In genomic region chr8:13253413-13253812, GRCm38 (mm10) we compare ENCODE assay signal across 17 mouse cellular contexts. TPM values are rescaled to one million over a fixed set of nuclear protein-coding genes. Genes with fewer than 3 reads are reported as not detected.
DNase-seq lines count a peak whose midpoint lies in the region; ATAC-seq lines count a peak whose summit lies in the region.
"Had no signal": no experiment of that assay in that cellular context is flagged by ENCODE, and none has a peak within 500 bp of the region (broad histone marks: within the 10 kb centered on the region; RNA-seq: fewer than 3 reads in every experiment).

No protein-coding gene starts in this region.

- peak overlapping the region; percentile 87 for H3K9ac ChIP-seq in heart, embryonic 13.5 days
- H3K9ac ChIP-seq in embryonic facial prominence, embryonic 14.5 days (ENCODE audit: low read depth, low read length): no peak overlapping the region; the same call in 1 of the 2 replicates
- H3K9ac ChIP-seq in kidney, embryonic 16.5 days (replicated peaks; ENCODE audit: low read length): no peak overlapping the region
- H3K9ac ChIP-seq: forebrain, embryonic 13.5 days; hindbrain, embryonic 14.5 days; liver, embryonic 15.5 days; lung, embryonic 15.5 days; neural tube, embryonic 12.5 days; stomach, embryonic 15.5 days had no signal

- peak; percentile 27 to 43 for DNase-seq in gastrocnemius, adult 8-10 months (ENCODE audit: low spot score in 2 of 2)
- no peak for DNase-seq in gastrocnemius, postnatal 4 days (ENCODE audit: low spot score in 2 of 2)
- no peak for DNase-seq in heart, adult 8-10 months (ENCODE audit: low spot score)
- peak; percentile 31 for DNase-seq in embryonic facial prominence, embryonic 14.5 days (ENCODE audit: low spot score)
- peak; percentile 21 for DNase-seq in heart, postnatal 4 days

- peak overlapping the region; percentile 61 for H3K4me3 ChIP-seq in heart, embryonic 13.5 days
- no peak overlapping the region for H3K4me3 ChIP-seq in embryonic facial prominence, embryonic 14.5 days (ENCODE audit: low read depth, low read length)
- no peak overlapping the region for H3K4me3 ChIP-seq in kidney, embryonic 16.5 days (ENCODE audit: low read length)
- H3K4me3 ChIP-seq: forebrain, embryonic 13.5 days; limb, embryonic 10.5 days; liver, embryonic 15.5 days; lung, embryonic 15.5 days; neural tube, embryonic 12.5 days; stomach, embryonic 15.5 days had no signal

- peak overlapping the region; percentile 97 for H3K27ac ChIP-seq in heart, embryonic 13.5 days (replicated peaks)
- H3K27ac ChIP-seq in embryonic facial prominence, embryonic 14.5 days (replicated peaks; ENCODE audit: low read depth, low read length): no peak overlapping the region
- H3K27ac ChIP-seq in kidney, embryonic 16.5 days (ENCODE audit: low read length): no peak overlapping the region
- H3K27ac ChIP-seq: forebrain, embryonic 13.5 days; hindbrain, embryonic 14.5 days; limb, embryonic 10.5 days; liver, embryonic 15.5 days; lung, embryonic 15.5 days; neural tube, embryonic 12.5 days; stomach, embryonic 15.5 days had no signal

- H3K4me1 ChIP-seq in heart, embryonic 13.5 days: peaks cover 24% of the 10 kb centered on the region
- H3K4me1 ChIP-seq in embryonic facial prominence, embryonic 14.5 days (ENCODE audit: control insufficient read depth, insufficient read depth, low read length): 0 out of 2 replicates have a peak, but pooled peaks cover 5% of the 10 kb centered on the region
- no peaks in the 10 kb centered on the region for H3K4me1 ChIP-seq in kidney, embryonic 16.5 days (ENCODE audit: insufficient read depth, low read length)
- H3K4me1 ChIP-seq: forebrain, embryonic 13.5 days; limb, embryonic 10.5 days; liver, embryonic 15.5 days; lung, embryonic 15.5 days; neural tube, embryonic 12.5 days; stomach, embryonic 15.5 days had no signal

- peaks cover 44% of the 10 kb centered on the region for H3K36me3 ChIP-seq in heart, embryonic 13.5 days
- peaks cover 31% of the 10 kb centered on the region for H3K36me3 ChIP-seq in embryonic facial prominence, embryonic 14.5 days (ENCODE audit: control insufficient read depth, insufficient read depth, low read length)
- H3K36me3 ChIP-seq in kidney, embryonic 16.5 days (ENCODE audit: insufficient read depth, low read length): peaks cover 6% of the 10 kb centered on the region

- no peak for ATAC-seq in heart, embryonic 13.5 days (ENCODE audit: extremely low read depth, insufficient number of reproducible peaks, low FRiP score, low TSS enrichment)
- ATAC-seq in embryonic facial prominence, embryonic 14.5 days (ENCODE audit: low read depth): peak; percentile 59
- no peak for ATAC-seq in kidney, embryonic 16.5 days (ENCODE audit: low FRiP score, low TSS enrichment)

- peak overlapping the region; percentile 63 for H3K4me2 ChIP-seq in heart, embryonic 13.5 days
- no peak overlapping the region for H3K4me2 ChIP-seq in embryonic facial prominence, embryonic 14.5 days (ENCODE audit: low read depth, low read length)
- H3K4me2 ChIP-seq in kidney, embryonic 16.5 days (replicated peaks; ENCODE audit: low read depth, low read length): no peak overlapping the region
- H3K4me2 ChIP-seq: forebrain, embryonic 13.5 days; hindbrain, embryonic 14.5 days; liver, embryonic 15.5 days; lung, embryonic 15.5 days; neural tube, embryonic 12.5 days; stomach, embryonic 15.5 days had no signal

- WGBS in heart, embryonic 13.5 days: 51% methylated on average over 5 of the region's 5 CpGs
- WGBS in embryonic facial prominence, embryonic 14.5 days: 52% methylated on average over 5 of the region's 5 CpGs
- WGBS in kidney, embryonic 16.5 days: 68% methylated on average over 5 of the region's 5 CpGs

- no peaks in the 10 kb centered on the region for H3K9me3 ChIP-seq in heart, embryonic 13.5 days
- H3K9me3 ChIP-seq in embryonic facial prominence, embryonic 14.5 days (ENCODE audit: control insufficient read depth, low read length): no peaks in the 10 kb centered on the region
- H3K9me3 ChIP-seq in kidney, embryonic 16.5 days (ENCODE audit: low read length): no peaks in the 10 kb centered on the region
- H3K9me3 ChIP-seq: forebrain, embryonic 13.5 days; limb, embryonic 10.5 days; liver, embryonic 15.5 days; lung, embryonic 15.5 days; neural tube, embryonic 12.5 days; stomach, embryonic 15.5 days had no signal

- no peaks in the 10 kb centered on the region for H3K27me3 ChIP-seq in heart, embryonic 13.5 days (replicated peaks)
- no peaks in the 10 kb centered on the region for H3K27me3 ChIP-seq in embryonic facial prominence, embryonic 14.5 days (replicated peaks; ENCODE audit: control insufficient read depth, insufficient read depth, low read length)
- H3K27me3 ChIP-seq in kidney, embryonic 16.5 days (ENCODE audit: insufficient read depth, low read length): no peaks in the 10 kb centered on the region
- H3K27me3 ChIP-seq: lung, embryonic 15.5 days; neural tube, embryonic 12.5 days; stomach, embryonic 15.5 days had no signal

RNA-seq across cellular contexts. Expression of gene Adprhl1, which starts 0.5 kb away (rescaled TPM):
- total RNA-seq in gastrocnemius, adult 8-10 months (2022): 10 to 100 TPM; 50.0 to 62.3 (median 56.3) TPM
- total RNA-seq in gastrocnemius, postnatal 4 days (2021): 10 to 100 TPM; 78.0 to 80.2 TPM
- polyA plus RNA-seq in heart, embryonic 13.5 days (2015; fragmentation: Nextera tagmentation; extraction: Ambion mirVana): 170 and 207 TPM in 2 replicates
- total RNA-seq in heart, adult 8-10 months (2022): 100 to 1,000 TPM; 586 to 686 (median 600) TPM
- polyA plus RNA-seq in embryonic facial prominence, embryonic 14.5 days (2014; fragmentation: Nextera tagmentation; extraction: Ambion mirVana): 13.9 and 18.1 TPM in 2 replicates
- total RNA-seq in heart, postnatal 4 days (2021): 100 to 1,000 TPM; 376 to 389 TPM
- polyA plus RNA-seq in kidney, embryonic 16.5 days (2015; fragmentation: Nextera tagmentation; extraction: Ambion mirVana): 0.16 and 0.46 TPM in 2 replicates
- total RNA-seq: common myeloid progenitor, adult 5-6 weeks; granulocyte monocyte progenitor cell, adult 5-6 weeks had no signal
- polyA plus RNA-seq: forebrain, embryonic 13.5 days; hindbrain, embryonic 14.5 days; limb, embryonic 10.5 days; midbrain, embryonic 14.5 days had no signal

RNA-seq across cellular contexts. Expression of gene Dcun1d2, which starts 34.5 kb away (rescaled TPM):
- 10 to 100 TPM; 80.1 to 95.6 (median 88.1) TPM for total RNA-seq in gastrocnemius, adult 8-10 months (2022)
- 10 to 100 TPM; 28.5 to 29.2 TPM for total RNA-seq in gastrocnemius, postnatal 4 days (2021)
- 24.6 and 26.7 TPM in 2 replicates for polyA plus RNA-seq in heart, embryonic 13.5 days (2015; fragmentation: Nextera tagmentation; extraction: Ambion mirVana)
- 10 to 100 TPM; 67.1 to 79.4 (median 73.3) TPM for total RNA-seq in heart, adult 8-10 months (2022)
- polyA plus RNA-seq in embryonic facial prominence, embryonic 14.5 days (2014; fragmentation: Nextera tagmentation; extraction: Ambion mirVana): 27.5 and 28.7 TPM in 2 replicates
- 10 to 100 TPM; 27.8 to 29.5 TPM for total RNA-seq in heart, postnatal 4 days (2021)
- polyA plus RNA-seq in kidney, embryonic 16.5 days (2015; fragmentation: Nextera tagmentation; extraction: Ambion mirVana): 29.2 and 29.4 TPM in 2 replicates

RNA-seq across cellular contexts. Expression of gene Tmco3, which starts 34.6 kb away (rescaled TPM):
- total RNA-seq in gastrocnemius, adult 8-10 months (2022): 10 to 100 TPM; 12.0 to 21.5 (median 17.1) TPM
- total RNA-seq in gastrocnemius, postnatal 4 days (2021): 10 to 100 TPM; 21.7 to 22.6 TPM
- 32.2 and 36.0 TPM in 2 replicates for polyA plus RNA-seq in heart, embryonic 13.5 days (2015; fragmentation: Nextera tagmentation; extraction: Ambion mirVana)
- 10 to 100 TPM; 28.3 to 38.8 (median 33.8) TPM for total RNA-seq in heart, adult 8-10 months (2022)
- 44.5 and 45.4 TPM in 2 replicates for polyA plus RNA-seq in embryonic facial prominence, embryonic 14.5 days (2014; fragmentation: Nextera tagmentation; extraction: Ambion mirVana)
- 10 to 100 TPM; 21.7 to 21.9 TPM for total RNA-seq in heart, postnatal 4 days (2021)
- polyA plus RNA-seq in kidney, embryonic 16.5 days (2015; fragmentation: Nextera tagmentation; extraction: Ambion mirVana): 55.8 and 56.2 TPM in 2 replicates

RNA-seq across cellular contexts. Expression of gene Grtp1, which starts 53.0 kb away (rescaled TPM):
- 10 to 100 TPM in 3 of 4 experiments, 1 to 10 TPM in 1; 9.3 to 14.1 (median 11.8) TPM for total RNA-seq in gastrocnemius, adult 8-10 months (2022)
- total RNA-seq in gastrocnemius, postnatal 4 days (2021): 10 to 100 TPM in 1 of 2 experiments, 1 to 10 TPM in 1; 8.2 to 10.6 TPM
- 17.1 and 19.9 TPM in 2 replicates for polyA plus RNA-seq in heart, embryonic 13.5 days (2015; fragmentation: Nextera tagmentation; extraction: Ambion mirVana)
- total RNA-seq in heart, adult 8-10 months (2022): 1 to 10 TPM; 3.7 to 6.6 (median 4.6) TPM
- polyA plus RNA-seq in embryonic facial prominence, embryonic 14.5 days (2014; fragmentation: Nextera tagmentation; extraction: Ambion mirVana): 13.6 and 14.5 TPM in 2 replicates
- 1 to 10 TPM; 6.1 TPM for total RNA-seq in heart, postnatal 4 days (2021)
- 22.5 and 23.6 TPM in 2 replicates for polyA plus RNA-seq in kidney, embryonic 16.5 days (2015; fragmentation: Nextera tagmentation; extraction: Ambion mirVana)
- total RNA-seq: granulocyte monocyte progenitor cell, adult 5-6 weeks had no signal

Comparison
In these comparisons a context has a peak if more than half of its experiments do, and no peak if none do; other contexts are left out.
1. DNase-seq: peak in gastrocnemius, adult 8-10 months (2 of 2), embryonic facial prominence, embryonic 14.5 days (single experiment) and heart, postnatal 4 days (single experiment); none in gastrocnemius, postnatal 4 days (0 of 2) and heart, adult 8-10 months (single experiment).
2. RNA of gene Adprhl1, which starts 0.5 kb away (total RNA-seq): 586 to 686 TPM in heart, adult 8-10 months and 376 to 389 TPM in heart, postnatal 4 days; 78.0 to 80.2 TPM in gastrocnemius, postnatal 4 days and 50.0 to 62.3 TPM in gastrocnemius, adult 8-10 months; every median in the first group is over 4 times any median in the second.